ENCODE assay signal across 7 mouse cellular contexts in the genomic region with DNA sequence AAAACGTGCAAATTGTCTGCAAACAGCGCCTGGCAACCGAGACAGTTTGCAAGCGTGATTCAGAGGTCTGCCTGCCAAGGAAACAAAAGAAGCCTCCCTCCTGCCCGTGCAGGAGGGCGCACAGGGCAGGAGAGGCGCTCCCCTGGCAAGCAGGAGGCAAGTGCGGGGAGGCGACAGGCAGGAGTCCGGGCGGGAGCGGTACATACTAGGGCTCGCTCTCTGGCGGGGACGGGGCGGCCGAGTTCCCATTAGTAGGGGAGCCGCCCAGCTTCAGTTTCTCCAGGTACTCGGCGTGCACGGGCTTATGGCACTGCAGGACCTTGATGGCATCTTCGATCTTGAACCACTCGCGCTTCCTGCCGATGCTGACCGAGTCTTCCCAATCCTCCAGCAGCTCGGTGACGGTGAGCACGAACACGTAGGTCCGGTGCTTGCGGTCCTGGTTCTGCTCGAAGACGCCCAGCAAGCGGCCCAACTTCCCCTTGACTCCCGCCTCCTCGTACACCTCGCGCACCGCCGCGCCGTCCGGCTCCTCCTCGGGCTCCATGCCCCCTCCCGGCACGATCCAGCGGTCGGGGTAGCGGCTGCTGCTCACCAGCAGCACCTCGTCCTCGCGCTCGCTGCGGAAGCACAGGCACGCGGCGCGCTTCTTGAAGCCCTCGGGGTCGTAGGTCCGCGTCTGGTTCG. TPM values are rescaled to one million over a fixed set of nuclear protein-coding genes. Genes with fewer than 3 reads are reported as not detected.
DNase-seq lines count a peak whose midpoint lies in the region; ATAC-seq and TF ChIP-seq lines count a peak whose summit lies in the region.
"Not testable (repeated sequence)": the region's sequence is repeated elsewhere in the genome, so short reads cannot be mapped to it uniquely, and the experiment has no call there.

No protein-coding gene starts in this region.

- DNase-seq in adrenal gland, adult 2 months, result peak; percentile 7
- not testable (repeated sequence) for DNase-seq in embryonic facial prominence, embryonic 11.5 days (ENCODE audit: low spot score); gastrocnemius, adult 2 months
- DNase-seq in kidney, postnatal 10 days, result peak; percentile 2

- H3K27me3 ChIP-seq in embryonic facial prominence, embryonic 11.5 days (ENCODE audit: control insufficient read depth, insufficient read depth, low read length); hindbrain, embryonic 13.5 days; lung, embryonic 15.5 days; neural tube, embryonic 12.5 days (replicated peaks): not testable (repeated sequence)

- H3K4me1 ChIP-seq in embryonic facial prominence, embryonic 11.5 days (ENCODE audit: control insufficient read depth, insufficient read depth, low read length); hindbrain, embryonic 13.5 days (replicated peaks); lung, embryonic 15.5 days; neural tube, embryonic 12.5 days: not testable (repeated sequence)

- H3K4me2 ChIP-seq in embryonic facial prominence, embryonic 11.5 days (ENCODE audit: low read depth, low read length), result not testable (repeated sequence)
- H3K4me2 ChIP-seq in hindbrain, embryonic 13.5 days, result peak overlapping the region; percentile 58; the same call in 1 of the 2 replicates
- H3K4me2 ChIP-seq in lung, embryonic 15.5 days, result peak overlapping the region; percentile 43
- H3K4me2 ChIP-seq in neural tube, embryonic 12.5 days (replicated peaks), result peak overlapping the region; percentile 41; the same call in 1 of the 2 replicates

- intact Hi-C loops in gastrocnemius, adult 2 months (cut with DNase I), result not testable (repeated sequence)

- 43% methylated on average over 1 of the region's 64 CpGs for WGBS in embryonic facial prominence, embryonic 11.5 days
- 26% methylated on average over 25 of the region's 64 CpGs for WGBS in hindbrain, embryonic 13.5 days
- 33% methylated on average over 1 of the region's 64 CpGs for WGBS in lung, embryonic 15.5 days
- 14% methylated on average over 20 of the region's 64 CpGs for WGBS in neural tube, embryonic 12.5 days

- H3K9ac ChIP-seq in embryonic facial prominence, embryonic 11.5 days (replicated peaks; ENCODE audit: low read length); lung, embryonic 15.5 days; neural tube, embryonic 12.5 days: not testable (repeated sequence)
- H3K9ac ChIP-seq in hindbrain, embryonic 13.5 days, result peak overlapping the region; percentile 60

- TF ChIP-seq CTCF in gastrocnemius, adult 2 months (IDR thresholded peaks at IDR 0.05), result not testable (repeated sequence)

- ATAC-seq in embryonic facial prominence, embryonic 11.5 days (replicated peaks; ENCODE audit: insufficient number of reproducible peaks, low FRiP score, low TSS enrichment, low read depth), result peak; percentile 51
- ATAC-seq in hindbrain, embryonic 13.5 days (ENCODE audit: low FRiP score), result peak; percentile 74
- ATAC-seq in lung, embryonic 15.5 days (ENCODE audit: borderline replicate concordance, extremely low read depth, low FRiP score, low TSS enrichment), result peak; percentile 70; the same call in 1 of the 2 replicates
- peak; percentile 74 for ATAC-seq in neural tube, embryonic 12.5 days (ENCODE audit: low FRiP score, low read depth)

- not testable (repeated sequence) for H3K36me3 ChIP-seq in embryonic facial prominence, embryonic 11.5 days (replicated peaks; ENCODE audit: control insufficient read depth, insufficient read depth, low read depth, low read length); hindbrain, embryonic 13.5 days; lung, embryonic 15.5 days; neural tube, embryonic 12.5 days

- H3K9me3 ChIP-seq in embryonic facial prominence, embryonic 11.5 days (replicated peaks; ENCODE audit: control insufficient read depth, low read length); hindbrain, embryonic 13.5 days; lung, embryonic 15.5 days; neural tube, embryonic 12.5 days: not testable (repeated sequence)

- not testable (repeated sequence) for H3K27ac ChIP-seq in embryonic facial prominence, embryonic 11.5 days (replicated peaks; ENCODE audit: low read depth, low read length); gastrocnemius, adult 2 months; lung, embryonic 15.5 days; neural tube, embryonic 12.5 days
- H3K27ac ChIP-seq in hindbrain, embryonic 13.5 days, result peak overlapping the region; percentile 86

- H3K4me3 ChIP-seq in embryonic facial prominence, embryonic 11.5 days (ENCODE audit: low read depth, low read length), result peak overlapping the region; percentile 21
- peak overlapping the region; percentile 50 for H3K4me3 ChIP-seq in gastrocnemius, adult 2 months
- peak overlapping the region; percentile 44 for H3K4me3 ChIP-seq in hindbrain, embryonic 13.5 days
- peak overlapping the region; percentile 31 for H3K4me3 ChIP-seq in lung, embryonic 15.5 days
- peak overlapping the region; percentile 31 for H3K4me3 ChIP-seq in neural tube, embryonic 12.5 days

RNA-seq across cellular contexts. Expression of gene Nudt10, which starts 0.5 kb away (rescaled TPM):
- 1 to 10 TPM; 2.7 to 5.6 TPM for total RNA-seq in adrenal gland, adult 2 months (2021)
- 3.5 and 4.6 TPM in 2 replicates for polyA plus RNA-seq in adrenal gland, adult 2 months (2012; rRNA removed)
- polyA plus RNA-seq in embryonic facial prominence, embryonic 11.5 days (2014; fragmentation: Nextera tagmentation; extraction: Ambion mirVana), result 16.2 and 16.6 TPM in 2 replicates
- total RNA-seq in gastrocnemius, adult 2 months (2021), result under 1 TPM; 0.71 to 0.73 TPM
- polyA plus RNA-seq in hindbrain, embryonic 13.5 days (2015; fragmentation: Nextera tagmentation; extraction: Ambion mirVana), result 50.1 and 53.7 TPM in 2 replicates
- 4.4 and 5.4 TPM in 2 replicates for polyA plus RNA-seq in lung, embryonic 15.5 days (2015; fragmentation: Nextera tagmentation; extraction: Ambion mirVana)
- polyA plus RNA-seq in neural tube, embryonic 12.5 days (2016; fragmentation: Nextera tagmentation; extraction: Ambion mirVana), result 36.2 and 41.3 TPM in 2 replicates
